Mouse (Mus musculus) limb, embryonic 15.5 days (tissue): ENCODE measurements around the gene Sema3f. TPM values are rescaled to one million over a fixed set of nuclear protein-coding genes. Genes with fewer than 3 reads are reported as not detected.

Experiments
- ATAC-seq: fragments of 200-750 bp; cut with Nextera tagmentation; 2 replicates; pipeline ENCODE4 v1.8.0; 2017; ENCODE audit warnings: low read depth, moderate TSS enrichment; ENCODE audit not compliant: insufficient number of reproducible peaks, low FRiP score, low TSS enrichment
- H3K27ac ChIP-seq: fragments of 300-500 bp; sonication (generic); 2 replicates; pipeline ENCODE4 v1.5.1; 2015; ENCODE audit warnings: moderate library complexity, mild to moderate bottlenecking, inconsistent platforms
- H3K27me3 ChIP-seq: fragments of 300-500 bp; sonication (generic); 2 replicates; pipeline ENCODE4 v1.6.1; 2015; ENCODE audit warnings: inconsistent platforms
- H3K36me3 ChIP-seq: fragments of 300-500 bp; sonication (generic); 2 replicates; pipeline ENCODE4 v1.6.1; 2015; ENCODE audit warnings: inconsistent platforms
- H3K4me1 ChIP-seq: fragments of 300-500 bp; sonication (generic); 2 replicates; pipeline ENCODE4 v1.6.1; 2015; ENCODE audit warnings: inconsistent platforms
- H3K4me2 ChIP-seq: fragments of 300-500 bp; sonication (generic); 2 replicates; pipeline ENCODE4 v1.6.1; 2015; ENCODE audit warnings: mild to moderate bottlenecking, inconsistent platforms
- H3K4me3 ChIP-seq: fragments of 300-500 bp; sonication (generic); 2 replicates; pipeline ENCODE4 v1.5.1; 2015; ENCODE audit warnings: mild to moderate bottlenecking, inconsistent platforms
- H3K9ac ChIP-seq: fragments of 300-500 bp; sonication (generic); 2 replicates; pipeline ENCODE4 v1.6.1; 2015; ENCODE audit warnings: inconsistent platforms
- H3K9me3 ChIP-seq: fragments of 300-500 bp; sonication (generic); 2 replicates; pipeline ENCODE4 v1.6.1; 2016; ENCODE audit warnings: inconsistent platforms
- WGBS: fragments of 180-500 bp; shearing (Covaris S2); methylation state at CpG from one replicate; pipeline ENCODE4 v1.1.7; 2015; 5-methylcytosine and 5-hydroxymethylcytosine counted together
- polyA plus RNA-seq: library from polyadenylated mRNA; unstranded; fragments of >200 nt; fragmentation: Nextera tagmentation; extraction: Ambion mirVana; gene quantifications from 2 replicates; pipeline ENCODE4 v1.2.1, GENCODE M21; 2015

Sema3f gene
- polyA plus RNA-seq, 1 experiment from 2014 or later, result 38.2 TPM

GRCm38 (mm10) chr9:107709096-107709696, 1.1 kb downstream of the Sema3f start:
- ATAC-seq, result peak; percentile 13
- peaks cover 67% of the 10 kb centered on the region for H3K4me1 ChIP-seq
- WGBS, result under 1% methylated on average over 54 of the region's 55 CpGs

GRCm38 (mm10) chr9:107708439-107709095, 1.7 kb downstream of the Sema3f start:
- Histone ChIP-seq H3K36me3 (peaks cover 8% of the 10 kb centered on the region; the same call in 1 of the 2 replicates), H3K4me1 (peaks cover 67% of the 10 kb centered on the region), H3K4me3 (peak overlapping the region; percentile 78), H3K27me3 (peaks cover 2% of the 10 kb centered on the region; the same call in 1 of the 2 replicates), H3K9me3 (no peaks in the 10 kb centered on the region), H3K9ac (peak overlapping the region; percentile 88), H3K4me2 (peak overlapping the region; percentile 95), H3K27ac (peak overlapping the region; percentile 93)
- WGBS, result 3% methylated on average over 21 of the region's 21 CpGs
- ATAC-seq, result no peak

More at GRCm38 (mm10) chr9:107709096-107709696, 1.1 kb downstream of the Sema3f start:
- Histone ChIP-seq H3K4me2 (peak overlapping the region; percentile 95), H3K36me3 (peaks cover 8% of the 10 kb centered on the region; the same call in 1 of the 2 replicates), H3K9me3 (no peaks in the 10 kb centered on the region), H3K27me3 (peaks cover 2% of the 10 kb centered on the region; the same call in 1 of the 2 replicates), H3K9ac (peak overlapping the region; percentile 88), H3K27ac (peak overlapping the region; percentile 93), H3K4me3 (peak overlapping the region; percentile 78)

GRCm38 (mm10) chr9:107707701-107708438, 2.4 kb downstream of the Sema3f start:
- no peaks in the 10 kb centered on the region for H3K9me3 ChIP-seq
- peak overlapping the region; percentile 88 for H3K9ac ChIP-seq
- H3K4me3 ChIP-seq, result peak overlapping the region; percentile 78
- peak overlapping the region; percentile 93 for H3K27ac ChIP-seq
- peaks cover 2% of the 10 kb centered on the region; the same call in 1 of the 2 replicates for H3K27me3 ChIP-seq
- peak overlapping the region; percentile 95 for H3K4me2 ChIP-seq
- WGBS, result 2% methylated on average over 17 of the region's 17 CpGs
- H3K36me3 ChIP-seq, result peaks cover 8% of the 10 kb centered on the region
- H3K4me1 ChIP-seq, result peaks cover 68% of the 10 kb centered on the region
- peak; percentile 58; the same call in 1 of the 2 replicates for ATAC-seq

GRCm38 (mm10) chr9:107706781-107707211, 3.5 kb downstream of the Sema3f start:
- Histone ChIP-seq H3K36me3 (peaks cover 11% of the 10 kb centered on the region), H3K9ac (peak overlapping the region; percentile 37; the same call in 1 of the 2 replicates), H3K9me3 (no peaks in the 10 kb centered on the region), H3K4me2 (peak overlapping the region; percentile 95), H3K4me3 (peak overlapping the region; percentile 78), H3K27me3 (peaks cover 2% of the 10 kb centered on the region; the same call in 1 of the 2 replicates), H3K4me1 (peaks cover 78% of the 10 kb centered on the region), H3K27ac (peak overlapping the region; percentile 93)
- ATAC-seq, result no peak
- WGBS, result 2% methylated on average over 14 of the region's 14 CpGs

- H3K36me3 ChIP-seq, result peaks cover 18% of the 10 kb centered on the region
- no peak overlapping the region; the same call in 1 of the 2 replicates for H3K9ac ChIP-seq
- no peak overlapping the region for H3K4me3 ChIP-seq
- H3K27ac ChIP-seq, result peak overlapping the region; percentile 79
- peak overlapping the region; percentile 1; the same call in 1 of the 2 replicates for H3K4me2 ChIP-seq
- peaks cover 98% of the 10 kb centered on the region for H3K4me1 ChIP-seq
- no peaks in the 10 kb centered on the region for H3K9me3 ChIP-seq
- H3K27me3 ChIP-seq, result no peaks in the 10 kb centered on the region
- 41% methylated on average over 14 of the region's 14 CpGs for WGBS
- ATAC-seq, result no peak
These were observed 6.7 kb downstream of the Sema3f start for GRCm38 (mm10) chr9:107703337-107704122.

- H3K27me3 ChIP-seq, result no peaks in the 10 kb centered on the region
- WGBS, result 66% methylated on average over 3 of the region's 3 CpGs
- peaks cover 98% of the 10 kb centered on the region for H3K4me1 ChIP-seq
- H3K4me3 ChIP-seq, result no peak overlapping the region
- H3K27ac ChIP-seq, result peak overlapping the region; percentile 79
- H3K4me2 ChIP-seq, result 0 out of 2 replicates have a peak overlapping the region, but pooled peaks have one; percentile 3
- peaks cover 18% of the 10 kb centered on the region for H3K36me3 ChIP-seq
- H3K9ac ChIP-seq, result no peak overlapping the region
- no peak for ATAC-seq
- no peaks in the 10 kb centered on the region for H3K9me3 ChIP-seq
These were observed 7.6 kb downstream of the Sema3f start for GRCm38 (mm10) chr9:107702606-107703185.

- ATAC-seq, result no peak
- peaks cover 22% of the 10 kb centered on the region for H3K36me3 ChIP-seq
- no peaks in the 10 kb centered on the region for H3K9me3 ChIP-seq
- H3K4me1 ChIP-seq, result peaks cover 98% of the 10 kb centered on the region
- peak overlapping the region; percentile 72 for H3K27ac ChIP-seq
- 0 out of 2 replicates have a peak overlapping the region, but pooled peaks have one; percentile 10 for H3K4me2 ChIP-seq
- no peaks in the 10 kb centered on the region for H3K27me3 ChIP-seq
- WGBS, result 12% methylated on average over 12 of the region's 12 CpGs
- no peak overlapping the region for H3K4me3 ChIP-seq
- H3K9ac ChIP-seq, result no peak overlapping the region
These were observed 8.7 kb downstream of the Sema3f start for GRCm38 (mm10) chr9:107701594-107701993.

- Histone ChIP-seq H3K4me1 (peaks cover 93% of the 10 kb centered on the region), H3K27ac (peak overlapping the region; percentile 72), H3K9ac (no peak overlapping the region), H3K9me3 (no peaks in the 10 kb centered on the region), H3K27me3 (no peaks in the 10 kb centered on the region), H3K36me3 (peaks cover 30% of the 10 kb centered on the region), H3K4me2 (peak overlapping the region; percentile 24), H3K4me3 (no peak overlapping the region)
- 16% methylated on average over 6 of the region's 6 CpGs for WGBS
- no peak for ATAC-seq
These were observed 10.1 kb downstream of the Sema3f start for GRCm38 (mm10) chr9:107700114-107700571.

GRCm38 (mm10) chr9:107699376-107699980, 10.8 kb downstream of the Sema3f start:
- 7% methylated on average over 9 of the region's 9 CpGs for WGBS
- Histone ChIP-seq H3K9me3 (no peaks in the 10 kb centered on the region), H3K4me3 (no peak overlapping the region), H3K4me2 (peak overlapping the region; percentile 24; the same call in 1 of the 2 replicates), H3K36me3 (peaks cover 29% of the 10 kb centered on the region), H3K27ac (peak overlapping the region; percentile 72), H3K4me1 (peaks cover 91% of the 10 kb centered on the region), H3K9ac (no peak overlapping the region), H3K27me3 (no peaks in the 10 kb centered on the region)
- no peak for ATAC-seq

- Histone ChIP-seq H3K9me3 (no peaks in the 10 kb centered on the region), H3K4me2 (peak overlapping the region; percentile 24; the same call in 1 of the 2 replicates), H3K9ac (0 out of 2 replicates have a peak overlapping the region, but pooled peaks have one; percentile 8), H3K36me3 (peaks cover 35% of the 10 kb centered on the region), H3K27me3 (no peaks in the 10 kb centered on the region), H3K27ac (0 out of 2 replicates have a peak overlapping the region, but pooled peaks have one; percentile 72), H3K4me3 (no peak overlapping the region), H3K4me1 (peaks cover 84% of the 10 kb centered on the region)
- 22% methylated on average over 14 of the region's 14 CpGs for WGBS
- no peak for ATAC-seq
These were observed 11.6 kb downstream of the Sema3f start for GRCm38 (mm10) chr9:107698611-107699190.
